Mouse (Mus musculus) urinary bladder, postnatal 36 days (tissue): ENCODE measurements around the gene Ptpru.
"Not testable (repeated sequence)": the region's sequence is repeated elsewhere in the genome, so short reads cannot be mapped to it uniquely, and the experiment has no call there.

ENCODE experiments used
- DNase-seq, 2 experiments: peaks; one replicate each; pipeline ENCODE4 v3.0.0; 2022; ENCODE audit warnings: low spot score in 2 of 2, mixed read lengths in 1 of 2

Ptpru gene

GRCm38 (mm10) chr4:131833971-131834609, 4.0 kb downstream of the Ptpru start:
- DNase-seq: no peak

GRCm38 (mm10) chr4:131832759-131833407, 5.2 kb downstream of the Ptpru start:
- no peak for DNase-seq

GRCm38 (mm10) chr4:131831546-131832045, 6.5 kb downstream of the Ptpru start:
- no peak for DNase-seq

GRCm38 (mm10) chr4:131829123-131829522, 9.0 kb downstream of the Ptpru start:
- no peak for DNase-seq

- DNase-seq: peak in 1 of 2 experiments; percentile 40
These were observed 11.2 kb downstream of the Ptpru start for GRCm38 (mm10) chr4:131826905-131827304.

GRCm38 (mm10) chr4:131825830-131826229, 12.3 kb downstream of the Ptpru start:
- peak in 1 of 2 experiments; percentile 52 for DNase-seq

GRCm38 (mm10) chr4:131824939-131825338, 13.1 kb downstream of the Ptpru start:
- no peak for DNase-seq

- DNase-seq: no peak
These were observed 15.5 kb downstream of the Ptpru start for GRCm38 (mm10) chr4:131822583-131822982.

GRCm38 (mm10) chr4:131821161-131821731, 16.8 kb downstream of the Ptpru start:
- no peak for DNase-seq

GRCm38 (mm10) chr4:131818926-131819325, 19.2 kb downstream of the Ptpru start:
- DNase-seq: no peak

GRCm38 (mm10) chr4:131815774-131816173, 22.3 kb downstream of the Ptpru start:
- DNase-seq: no peak

GRCm38 (mm10) chr4:131814869-131815268, 23.2 kb downstream of the Ptpru start:
- no peak for DNase-seq

GRCm38 (mm10) chr4:131813798-131814197, 24.3 kb downstream of the Ptpru start:
- DNase-seq: no peak

GRCm38 (mm10) chr4:131812458-131812857, 25.6 kb downstream of the Ptpru start:
- DNase-seq: no peak

- no peak for DNase-seq
These were observed 32.8 kb downstream of the Ptpru start for GRCm38 (mm10) chr4:131805255-131805654.

GRCm38 (mm10) chr4:131804732-131805131, 33.4 kb downstream of the Ptpru start:
- DNase-seq: not testable (repeated sequence)

GRCm38 (mm10) chr4:131803846-131804245, 34.2 kb downstream of the Ptpru start:
- no peak for DNase-seq

- no peak for DNase-seq
These were observed 39.1 kb downstream of the Ptpru start for GRCm38 (mm10) chr4:131798968-131799367.

- DNase-seq: no peak
These were observed 40.2 kb downstream of the Ptpru start for GRCm38 (mm10) chr4:131797920-131798319.

- DNase-seq: no peak
These were observed 40.6 kb downstream of the Ptpru start for GRCm38 (mm10) chr4:131797483-131797882.

GRCm38 (mm10) chr4:131796312-131797080, 41.6 kb downstream of the Ptpru start:
- DNase-seq: no peak

GRCm38 (mm10) chr4:131786800-131787199, 51.3 kb downstream of the Ptpru start:
- no peak for DNase-seq
